Mouse (Mus musculus): ENCODE measurements around the gene Hsd17b3.

- TF ChIP-seq CTCF (IDR thresholded peaks at IDR 0.05; ENCODE audit: low read depth) (no peak), EP300 (IDR thresholded peaks at IDR 0.05; ENCODE audit: low read depth) (no peak)
Measured at GRCm38 (mm10) chr13:64060935-64061506, 28.0 kb downstream of the Hsd17b3 start.
